Mouse (Mus musculus): ENCODE measurements around the gene Trem1.

Trem1 gene

GRCm38 (mm10) chr17:48232518-48232917, at the start of gene Trem1:
Gene Trem1 (plus strand): TSS chr17:48232768.
- no peak for DNase-seq (ENCODE audit: low spot score)

GRCm38 (mm10) chr17:48185252-48185651, 47.3 kb upstream of the Trem1 start:
- no peak for DNase-seq (ENCODE audit: low spot score)

GRCm38 (mm10) chr17:48192366-48192765, 40.2 kb upstream of the Trem1 start:
- no peak for DNase-seq (ENCODE audit: low spot score)

GRCm38 (mm10) chr17:48203086-48203485, 29.5 kb upstream of the Trem1 start:
- no peak for DNase-seq (ENCODE audit: low spot score)

- no peak for DNase-seq (ENCODE audit: low spot score)
Measured at GRCm38 (mm10) chr17:48212596-48212995, 20.0 kb upstream of the Trem1 start.

- no peak for DNase-seq (ENCODE audit: low spot score)
Measured at GRCm38 (mm10) chr17:48213511-48213910, 19.1 kb upstream of the Trem1 start.

GRCm38 (mm10) chr17:48215429-48215828, 17.1 kb upstream of the Trem1 start:
- no peak for DNase-seq (ENCODE audit: low spot score)

- no peak for DNase-seq (ENCODE audit: low spot score)
Measured at GRCm38 (mm10) chr17:48230680-48231079, 1.9 kb upstream of the Trem1 start.

- no peak for DNase-seq (ENCODE audit: low spot score)
Measured at GRCm38 (mm10) chr17:48233789-48234188, 1.2 kb downstream of the Trem1 start.

GRCm38 (mm10) chr17:48234550-48234949, 2.0 kb downstream of the Trem1 start:
- no peak for DNase-seq (ENCODE audit: low spot score)

GRCm38 (mm10) chr17:48235773-48236370, 3.3 kb downstream of the Trem1 start:
- DNase-seq (ENCODE audit: low spot score): no peak

GRCm38 (mm10) chr17:48237621-48238020, 5.1 kb downstream of the Trem1 start:
- no peak for DNase-seq (ENCODE audit: low spot score)

GRCm38 (mm10) chr17:48247221-48247928, 14.8 kb downstream of the Trem1 start, which contains the start of gene Trem3:
Gene Trem3 (plus strand): TSS chr17:48247777.
- no peak for DNase-seq (ENCODE audit: low spot score)

- no peak for DNase-seq (ENCODE audit: low spot score)
Measured at GRCm38 (mm10) chr17:48249039-48249438, 16.5 kb downstream of the Trem1 start.

GRCm38 (mm10) chr17:48249501-48249900, 16.9 kb downstream of the Trem1 start:
- no peak for DNase-seq (ENCODE audit: low spot score)

GRCm38 (mm10) chr17:48250631-48251030, 18.1 kb downstream of the Trem1 start:
- DNase-seq (ENCODE audit: low spot score): no peak

- no peak for DNase-seq (ENCODE audit: low spot score)
Measured at GRCm38 (mm10) chr17:48256575-48256974, 24.0 kb downstream of the Trem1 start.

- no peak for DNase-seq (ENCODE audit: low spot score)
Measured at GRCm38 (mm10) chr17:48261868-48262267, 29.3 kb downstream of the Trem1 start.

- no peak for DNase-seq (ENCODE audit: low spot score)
Measured at GRCm38 (mm10) chr17:48263741-48264362, 31.3 kb downstream of the Trem1 start, which contains the start of gene Treml4. Gene Treml4 (plus strand): TSS chr17:48264295.

GRCm38 (mm10) chr17:48264662-48265061, 32.1 kb downstream of the Trem1 start:
- no peak for DNase-seq (ENCODE audit: low spot score)

GRCm38 (mm10) chr17:48266138-48266537, 33.6 kb downstream of the Trem1 start:
- DNase-seq (ENCODE audit: low spot score): no peak

GRCm38 (mm10) chr17:48266610-48267304, 34.2 kb downstream of the Trem1 start:
- no peak for DNase-seq (ENCODE audit: low spot score)

GRCm38 (mm10) chr17:48267591-48267990, 35.0 kb downstream of the Trem1 start:
- DNase-seq (ENCODE audit: low spot score): no peak
